Mouse (Mus musculus) inflammation-experienced regulatory T-cells, adult 6 months (primary cell): ENCODE results near the gene Myo18b. TPM values are rescaled to one million over a fixed set of nuclear protein-coding genes. Genes with fewer than 3 reads are reported as not detected.

Experiments
- ATAC-seq: one replicate; pipeline ENCODE4 v1.8.0; 2017
- polyA plus RNA-seq, 3 experiments: library from polyadenylated mRNA; unstranded; fragments of 100-300 nt; shearing (Covaris generic); gene quantifications; one replicate each; pipeline ENCODE4 v1.2.1; 2017

Gene Myo18b
- polyA plus RNA-seq, 3 experiments from 2014 or later, result not detected

DNA sequence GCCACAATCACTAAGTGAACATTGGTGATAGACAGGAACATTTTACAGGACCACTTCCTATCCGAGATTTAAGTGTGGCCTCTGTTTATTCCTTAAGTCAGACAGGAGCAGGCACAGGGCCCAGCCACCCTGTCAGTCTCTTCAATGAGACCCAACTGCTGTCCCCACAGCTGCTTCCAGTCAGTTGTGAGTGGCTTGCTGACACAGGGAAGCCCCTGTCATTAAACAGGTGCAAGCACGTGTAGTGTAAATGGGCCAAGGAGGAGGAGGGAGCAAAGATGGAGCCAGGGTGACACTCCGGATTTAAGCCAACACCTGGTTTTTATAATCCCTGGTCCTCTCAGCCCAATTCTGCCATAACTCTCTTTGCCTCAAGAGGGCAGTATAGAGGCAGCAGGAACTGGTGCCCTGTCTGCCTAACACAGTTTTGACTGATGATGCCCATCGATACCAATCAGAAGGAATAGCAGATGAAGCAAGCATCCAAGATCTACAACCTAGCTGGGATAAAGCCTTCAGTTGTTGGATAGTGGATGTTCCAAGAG, 19.2 kb downstream of the Myo18b start:
- ATAC-seq, result no peak

GRCm38 (mm10) chr5:112872999-112873398, 23.2 kb downstream of the Myo18b start:
- no peak for ATAC-seq

DNA sequence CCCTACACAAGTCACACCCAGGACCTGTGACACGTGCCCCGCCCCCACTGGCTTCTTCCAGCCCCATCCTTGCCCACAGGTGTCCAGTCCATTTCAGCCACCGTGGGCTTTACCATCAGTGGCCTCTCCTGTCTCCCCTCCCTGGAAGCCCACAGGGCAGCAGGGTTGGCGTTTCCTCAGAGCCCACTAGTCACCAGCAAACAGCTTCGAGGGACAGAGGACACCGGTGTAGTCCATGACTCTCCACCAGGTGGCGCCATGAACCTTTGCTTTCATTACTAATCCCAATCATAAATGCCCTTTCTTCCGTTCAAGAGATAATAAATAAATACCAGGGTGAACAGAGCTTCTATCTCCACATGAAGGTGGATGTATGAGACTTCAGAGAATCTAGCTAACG, 25.4 kb downstream of the Myo18b start:
- no peak for ATAC-seq

DNA sequence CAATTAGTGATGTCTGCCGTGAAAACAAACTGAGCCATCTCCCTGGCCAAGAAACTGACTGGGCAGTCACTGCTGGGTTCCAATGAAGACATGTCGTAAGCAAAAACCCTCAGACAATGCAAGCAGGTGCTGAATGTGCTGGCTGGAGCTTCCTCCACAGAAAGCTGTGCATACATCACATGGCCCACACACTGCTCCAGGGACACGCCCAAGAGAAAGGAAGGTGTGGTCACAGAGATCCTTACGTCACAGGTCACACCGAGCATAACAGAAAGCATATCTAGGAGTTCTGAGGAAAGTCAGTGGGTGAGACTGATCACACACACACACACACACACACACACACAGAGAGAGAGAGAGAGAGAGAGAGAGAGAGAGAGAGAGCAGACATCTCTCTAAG, 27.5 kb downstream of the Myo18b start:
- no peak for ATAC-seq

DNA sequence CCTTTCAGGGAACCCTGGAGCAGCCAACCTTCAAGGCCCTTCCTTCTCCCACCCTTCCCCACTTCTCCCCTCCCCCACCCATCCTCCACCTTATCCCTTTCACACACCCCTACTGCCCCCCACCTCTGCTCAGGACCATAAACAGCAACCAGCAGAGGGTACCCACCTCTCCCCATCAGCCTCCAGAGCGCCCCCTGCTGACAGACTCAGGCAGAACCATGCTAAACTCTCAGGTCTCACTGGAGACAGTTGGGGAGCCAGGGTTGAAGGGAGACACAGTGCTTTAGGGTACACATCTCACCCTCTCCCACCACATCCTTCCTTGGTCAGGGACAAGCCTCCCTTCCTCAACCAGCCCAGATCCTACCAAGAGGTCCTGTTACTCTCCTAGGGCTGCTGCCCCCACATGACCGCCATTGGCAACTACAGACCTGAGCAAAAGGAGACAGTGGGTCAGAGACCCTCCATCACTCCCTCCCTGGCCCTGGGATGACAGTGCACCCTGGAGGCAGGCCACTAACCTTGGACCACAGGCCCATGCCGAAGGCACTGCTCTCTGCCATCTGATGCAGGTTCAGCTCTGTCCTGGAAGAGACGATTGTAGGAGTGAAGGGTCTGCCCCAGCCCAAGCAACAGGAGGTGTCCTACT, 31.3 kb downstream of the Myo18b start:
- ATAC-seq, result no peak

DNA sequence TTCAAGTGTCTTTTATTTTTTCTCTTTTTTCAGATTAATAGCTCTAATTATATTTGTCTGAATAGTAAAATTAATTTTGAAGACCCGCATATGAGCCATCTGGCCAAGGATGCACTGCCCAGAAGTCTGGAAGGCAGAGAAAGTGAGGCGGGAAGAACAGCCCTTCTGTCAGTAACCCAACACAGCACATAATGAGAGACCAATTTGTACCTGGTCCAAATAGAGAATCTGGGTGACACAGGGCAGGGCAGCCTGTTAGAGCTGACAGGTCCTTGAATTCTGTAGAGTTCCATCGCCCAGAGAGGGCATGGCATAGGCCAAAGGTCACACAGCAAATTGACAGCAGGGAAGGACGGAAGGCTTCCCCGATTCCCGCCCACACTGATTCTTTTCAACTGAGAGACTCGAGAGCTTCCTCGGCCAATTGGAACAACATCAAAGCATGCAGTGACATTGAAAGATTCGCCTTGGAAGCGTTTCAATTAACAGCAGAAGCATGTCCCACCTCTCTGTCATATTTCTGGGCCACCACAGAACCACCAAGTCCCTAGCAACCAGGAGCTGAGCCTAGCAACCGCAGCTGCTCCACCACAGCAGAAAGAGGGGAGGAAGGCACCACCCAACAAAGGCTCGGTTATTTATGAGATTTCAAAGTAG, 36.7 kb downstream of the Myo18b start:
- no peak for ATAC-seq

DNA sequence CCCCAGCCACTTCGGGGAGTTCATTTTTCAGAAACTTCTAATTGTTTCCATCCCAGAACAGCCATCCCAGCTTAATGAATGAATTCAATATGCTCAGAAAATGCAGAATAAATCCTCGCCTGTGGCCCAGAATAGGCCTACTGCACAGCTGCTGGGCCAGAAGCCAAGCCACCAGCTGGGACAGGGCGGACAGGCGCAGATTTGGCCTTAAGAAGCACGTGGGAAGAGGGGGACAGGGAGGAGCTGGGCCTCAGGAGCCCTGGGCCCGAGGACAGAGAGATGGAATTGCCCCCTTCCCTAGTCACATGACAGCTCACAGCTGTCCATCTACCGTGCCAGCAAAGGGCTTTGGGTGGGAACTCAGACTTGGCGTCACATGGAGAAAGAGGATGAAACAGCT, 43.0 kb downstream of the Myo18b start:
- ATAC-seq, result no peak

GRCm38 (mm10) chr5:112851389-112851788, 44.8 kb downstream of the Myo18b start:
- no peak for ATAC-seq

DNA sequence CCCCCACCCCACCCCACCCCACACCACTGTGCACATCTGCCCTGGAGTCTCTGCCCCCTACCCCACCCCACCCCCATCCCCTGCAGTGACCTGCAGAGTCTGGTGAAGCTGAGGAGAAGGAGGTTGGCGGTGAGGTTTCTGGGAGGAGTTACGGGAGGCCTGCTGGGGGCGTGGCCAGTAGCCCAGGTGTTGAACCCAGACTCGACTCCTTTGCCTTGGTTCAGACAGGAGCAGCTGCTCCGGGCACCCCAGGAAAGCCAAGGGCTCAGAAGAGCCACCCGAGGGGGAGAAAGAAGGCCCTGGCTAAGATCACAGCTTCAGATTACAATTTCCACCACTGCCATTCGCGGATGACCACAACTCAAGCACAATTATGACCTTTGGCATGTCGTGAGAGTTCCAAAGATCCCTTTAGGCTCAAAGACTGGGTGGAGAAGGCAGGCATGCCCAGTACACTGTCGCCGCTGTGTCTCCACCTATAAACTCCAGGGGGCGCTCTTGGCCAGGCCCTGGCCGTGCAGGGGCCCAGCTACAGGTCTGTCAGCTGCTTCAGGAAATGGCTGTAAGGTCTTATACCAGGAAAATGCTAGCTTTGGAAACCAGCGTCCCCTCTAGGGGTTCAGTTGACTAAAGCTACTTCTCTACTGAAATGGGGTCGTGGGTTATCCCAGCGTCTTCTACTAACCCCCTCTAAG, 47.4 kb downstream of the Myo18b start:
- ATAC-seq, result no peak

GRCm38 (mm10) chr5:112847985-112848542, 48.1 kb downstream of the Myo18b start:
- no peak for ATAC-seq

GRCm38 (mm10) chr5:112846146-112846545, 50.0 kb downstream of the Myo18b start:
- no peak for ATAC-seq

GRCm38 (mm10) chr5:112844460-112844859, 51.7 kb downstream of the Myo18b start:
- no peak for ATAC-seq

- ATAC-seq, result no peak
Observed at GRCm38 (mm10) chr5:112843676-112844257, 52.4 kb downstream of the Myo18b start.

DNA sequence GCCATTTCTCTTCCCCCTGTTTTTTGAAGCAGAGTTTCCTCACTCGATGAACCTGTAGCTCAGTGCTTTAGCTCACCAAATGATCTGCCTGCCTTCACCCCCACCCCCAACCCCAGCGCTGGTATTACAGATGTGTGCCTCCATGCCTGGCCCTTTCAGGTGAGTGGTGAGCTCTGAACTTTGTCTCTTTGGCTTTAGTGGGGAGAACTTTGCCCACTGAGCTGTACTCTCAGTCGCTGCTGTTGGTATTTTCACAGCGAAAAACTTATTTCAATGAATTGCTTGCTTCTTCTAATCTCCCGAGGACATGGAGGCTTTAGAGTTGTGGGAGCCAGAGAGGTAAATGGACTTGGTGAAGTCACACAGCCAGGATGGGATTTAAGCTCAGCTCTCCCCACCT, 53.5 kb downstream of the Myo18b start:
- ATAC-seq, result no peak

GRCm38 (mm10) chr5:112841850-112842249, 54.3 kb downstream of the Myo18b start:
- ATAC-seq, result no peak

GRCm38 (mm10) chr5:112834896-112835295, 61.3 kb downstream of the Myo18b start:
- ATAC-seq, result no peak

DNA sequence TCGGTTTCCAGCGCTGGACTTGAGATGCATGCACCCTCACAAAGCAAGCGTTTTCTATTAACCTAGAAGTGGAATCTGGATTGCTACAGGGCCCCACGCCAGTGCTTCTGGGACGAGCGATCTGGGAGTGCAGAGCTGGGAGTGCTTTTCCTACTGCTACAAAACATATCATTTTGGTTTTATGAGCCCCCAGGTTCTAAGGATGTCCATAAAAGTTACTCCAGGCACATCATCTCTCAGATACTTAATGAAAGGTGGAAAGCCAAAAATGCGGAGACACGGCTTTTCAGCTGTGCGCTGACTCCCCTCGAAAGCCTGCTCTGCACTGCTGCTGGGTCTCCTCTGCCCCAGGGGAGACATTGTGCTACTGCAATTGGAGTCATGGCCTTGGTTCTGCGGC, 62.3 kb downstream of the Myo18b start:
- ATAC-seq, result no peak

GRCm38 (mm10) chr5:112825091-112825794, 70.9 kb downstream of the Myo18b start:
- no peak for ATAC-seq

GRCm38 (mm10) chr5:112824376-112824775, 71.8 kb downstream of the Myo18b start:
- no peak for ATAC-seq

- ATAC-seq, result no peak
Observed at GRCm38 (mm10) chr5:112822426-112822825, 73.7 kb downstream of the Myo18b start.

GRCm38 (mm10) chr5:112815051-112815450, 81.1 kb downstream of the Myo18b start:
- no peak for ATAC-seq

DNA sequence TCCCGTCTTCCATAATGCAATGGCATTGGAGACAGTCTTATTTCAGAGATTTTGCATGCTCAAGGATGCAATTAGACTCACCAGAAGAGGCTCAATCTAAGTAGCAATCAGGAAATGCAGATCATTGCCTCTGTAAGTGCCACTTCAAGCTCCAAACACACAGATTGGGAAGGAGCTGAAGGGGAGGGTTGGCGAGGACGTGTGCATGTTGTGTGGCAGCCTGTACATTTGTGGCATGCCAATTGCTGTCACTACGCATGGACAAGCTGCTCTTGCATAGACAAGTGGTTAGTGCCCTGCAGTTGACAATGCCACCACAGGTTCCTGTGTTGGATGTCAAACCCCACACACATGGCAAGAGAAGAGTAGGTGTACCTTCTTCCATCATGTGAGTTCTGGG, 88.5 kb downstream of the Myo18b start:
- no peak for ATAC-seq
